Mouse (Mus musculus) limb, embryonic 14.5 days (tissue): Measurements from ENCODE around the gene Scgb2b19. TPM values are rescaled to one million over a fixed set of nuclear protein-coding genes. Genes with fewer than 3 reads are reported as not detected.
"Not testable (repeated sequence)": the region's sequence is repeated elsewhere in the genome, so short reads cannot be mapped to it uniquely, and the experiment has no call there.

Experiments used
- ATAC-seq: fragments of 200-750 bp; cut with Nextera tagmentation; 2 replicates; pipeline ENCODE4 v1.8.0; 2017; ENCODE audit warnings: low read depth, moderate number of reproducible peaks, moderate TSS enrichment; ENCODE audit not compliant: low FRiP score
- DNase-seq: peaks from one replicate; pipeline ENCODE4 v3.0.0-alpha.2; 2015; ENCODE audit warnings: low spot score
- H3K27ac ChIP-seq: fragments of 300-500 bp; sonication (generic); replicated peaks from 2 replicates; pipeline ENCODE4 v1.5.1; 2014; ENCODE audit warnings: low read depth, mild to moderate bottlenecking, low read length, moderate library complexity, mixed read lengths
- H3K27me3 ChIP-seq: fragments of 300-500 bp; sonication (generic); 2 replicates; pipeline ENCODE4 v1.6.1; 2014; ENCODE audit warnings: low read length, mixed read lengths; ENCODE audit not compliant: control insufficient read depth, insufficient read depth
- H3K36me3 ChIP-seq: fragments of 300-500 bp; sonication (generic); 2 replicates; pipeline ENCODE4 v1.6.1; 2014; ENCODE audit warnings: mild to moderate bottlenecking, low read length, moderate library complexity, mixed read lengths; ENCODE audit not compliant: control insufficient read depth, insufficient read depth
- H3K4me1 ChIP-seq: fragments of 300-500 bp; sonication (generic); 2 replicates; pipeline ENCODE4 v1.6.1; 2014; ENCODE audit warnings: antibody characterized with exemption, low read length, mixed read lengths; ENCODE audit not compliant: control insufficient read depth, insufficient read depth
- H3K4me2 ChIP-seq: fragments of 300-500 bp; sonication (generic); replicated peaks from 2 replicates; pipeline ENCODE4 v1.6.1; 2014; ENCODE audit warnings: low read depth, mild to moderate bottlenecking, low read length, moderate library complexity; ENCODE audit not compliant: severe bottlenecking
- H3K4me3 ChIP-seq: fragments of 300-500 bp; sonication (generic); replicated peaks from 2 replicates; pipeline ENCODE4 v1.5.1; 2014; ENCODE audit warnings: low read length
- H3K9ac ChIP-seq: fragments of 300-500 bp; sonication (generic); 2 replicates; pipeline ENCODE4 v1.6.1; 2014; ENCODE audit warnings: mild to moderate bottlenecking, low read depth, low read length, moderate library complexity; ENCODE audit not compliant: severe bottlenecking
- H3K9me3 ChIP-seq: fragments of 300-500 bp; sonication (generic); 2 replicates; pipeline ENCODE4 v1.6.1; 2016; ENCODE audit warnings: low read length; ENCODE audit not compliant: control insufficient read depth
- WGBS: fragments of 180-500 bp; shearing (Covaris S2); extraction: QIAGEN DNeasy Blood & Tissue Kit; methylation state at CpG from one replicate; pipeline ENCODE4 v1.1.7; 2014; 5-methylcytosine and 5-hydroxymethylcytosine counted together
- polyA plus RNA-seq, 2 experiments: library from polyadenylated mRNA; depleted of rRNA in 1 of 2; stranded (reverse) in 1 of 2; unstranded in 1 of 2; fragments of >200 nt; fragmentation: Nextera tagmentation in 1 of 2; extraction: Ambion mirVana in 1 of 2; gene quantifications; 2 replicates each; pipeline versions ENCODE4 v1.2.1 to v1.2.3; 2012 to 2014

Scgb2b19 gene
- polyA plus RNA-seq (2012; rRNA removed) (not detected in 2 replicates), polyA plus RNA-seq (2014; fragmentation: Nextera tagmentation; extraction: Ambion mirVana) (not detected in 2 replicates)

- not testable (repeated sequence) for DNase-seq, H3K27ac ChIP-seq, H3K4me2 ChIP-seq, H3K4me3 ChIP-seq, H3K27me3 ChIP-seq, H3K9me3 ChIP-seq, H3K36me3 ChIP-seq, ATAC-seq, H3K4me1 ChIP-seq, H3K9ac ChIP-seq
Observed at GRCm38 (mm10) chr7:33280238-33280637, at the start of gene Scgb2b19. Gene Scgb2b19, minus strand, starts transcription at chr7:33280338.

- 100% methylated on average over 1 of the region's 3 CpGs for WGBS
- H3K4me1 ChIP-seq, H3K9ac ChIP-seq, H3K4me2 ChIP-seq, ATAC-seq, H3K27ac ChIP-seq, H3K27me3 ChIP-seq, DNase-seq, H3K36me3 ChIP-seq, H3K4me3 ChIP-seq, H3K9me3 ChIP-seq: not testable (repeated sequence)
Observed at GRCm38 (mm10) chr7:33286991-33287390, 6.9 kb upstream of the Scgb2b19 start, which contains the start of gene Scgb1b19. Gene Scgb1b19, plus strand, starts transcription at chr7:33287291.

Other genes starting within 250 kb of the Scgb2b19 start
- not detected in 2 replicates for gene Scgb2b17, start 223.8 kb downstream of the Scgb2b19 start, polyA plus RNA-seq (2012; rRNA removed)
- gene Scgb2b17, start 223.8 kb downstream of the Scgb2b19 start, polyA plus RNA-seq (2014; fragmentation: Nextera tagmentation; extraction: Ambion mirVana), result not detected in 2 replicates
- gene Scgb1b17, start 216.9 kb downstream of the Scgb2b19 start, polyA plus RNA-seq (2012; rRNA removed), result not detected in 2 replicates
- not detected in 2 replicates for gene Scgb1b17, start 216.9 kb downstream of the Scgb2b19 start, polyA plus RNA-seq (2014; fragmentation: Nextera tagmentation; extraction: Ambion mirVana)
- gene Scgb2b18, start 106.5 kb downstream of the Scgb2b19 start, polyA plus RNA-seq (2012; rRNA removed), result not detected in 2 replicates
- gene Scgb2b18, start 106.5 kb downstream of the Scgb2b19 start, polyA plus RNA-seq (2014; fragmentation: Nextera tagmentation; extraction: Ambion mirVana), result not detected in 2 replicates
- not detected in 2 replicates for gene Scgb1b18, start 94.8 kb downstream of the Scgb2b19 start, polyA plus RNA-seq (2012; rRNA removed)
- not detected in 2 replicates for gene Scgb1b18, start 94.8 kb downstream of the Scgb2b19 start, polyA plus RNA-seq (2014; fragmentation: Nextera tagmentation; extraction: Ambion mirVana)
- not detected in 2 replicates for gene Scgb1b19, start 7.0 kb upstream of the Scgb2b19 start, polyA plus RNA-seq (2012; rRNA removed)
- gene Scgb1b19, start 7.0 kb upstream of the Scgb2b19 start, polyA plus RNA-seq (2014; fragmentation: Nextera tagmentation; extraction: Ambion mirVana), result not detected in 2 replicates
- gene Scgb2b20, start 86.0 kb upstream of the Scgb2b19 start, polyA plus RNA-seq (2012; rRNA removed), result not detected in 2 replicates
- gene Scgb2b20, start 86.0 kb upstream of the Scgb2b19 start, polyA plus RNA-seq (2014; fragmentation: Nextera tagmentation; extraction: Ambion mirVana), result not detected in 2 replicates
- gene Scgb1b20, start 92.9 kb upstream of the Scgb2b19 start, polyA plus RNA-seq (2012; rRNA removed), result not detected in 2 replicates
- not detected in 2 replicates for gene Scgb1b20, start 92.9 kb upstream of the Scgb2b19 start, polyA plus RNA-seq (2014; fragmentation: Nextera tagmentation; extraction: Ambion mirVana)
- not detected in 2 replicates for gene Scgb2b21, start 240.1 kb upstream of the Scgb2b19 start, polyA plus RNA-seq (2012; rRNA removed)
- not detected in 2 replicates for gene Scgb2b21, start 240.1 kb upstream of the Scgb2b19 start, polyA plus RNA-seq (2014; fragmentation: Nextera tagmentation; extraction: Ambion mirVana)